Mouse (Mus musculus) kidney, adult 2 months (tissue): ENCODE measurements around the gene Rd3.

Experiments used
- CTCF ChIP-seq: fragments of 200-500 bp; conservative IDR thresholded peaks from 2 replicates; pipeline ENCODE4 v1.5.1; 2011; ENCODE audit warnings: low read depth, mild to moderate bottlenecking, control low read depth, low read length, moderate library complexity, mixed read lengths; ENCODE audit not compliant: insufficient read depth, insufficient read length
- POLR2A ChIP-seq: fragments of 200-500 bp; IDR thresholded peaks from one replicate; pipeline ENCODE4 v1.6.1; 2011; ENCODE audit warnings: low read depth, low read length, control low read depth

GRCm38 (mm10) chr1:191928345-191928744 is 48.8 kb upstream of the Rd3 start:
- TF ChIP-seq CTCF, result no peak
- no peak for TF ChIP-seq POLR2A
